Mouse (Mus musculus) brain, embryonic 14.5 days (tissue): ENCODE results near the gene Col28a1.

Experiments
- CTCF ChIP-seq: fragments of 200-500 bp; IDR thresholded peaks from 2 replicates; pipeline ENCODE4 v1.5.1; 2012; ENCODE audit warnings: inconsistent platforms, mild to moderate bottlenecking, moderate library complexity, borderline replicate concordance; ENCODE audit not compliant: insufficient read depth, insufficient read length; ENCODE audit errors: extremely low read depth
- POLR2A ChIP-seq: fragments of 200-500 bp; IDR thresholded peaks from 2 replicates; pipeline ENCODE4 v1.6.1; 2012; ENCODE audit warnings: mild to moderate bottlenecking, inconsistent platforms, borderline replicate concordance; ENCODE audit not compliant: poor library complexity, insufficient read depth, insufficient read length, severe bottlenecking; ENCODE audit errors: extremely low read depth

GRCm38 (mm10) chr6:8048216-8048615 lies 144.2 kb downstream of the Col28a1 start:
- TF ChIP-seq POLR2A (no peak), CTCF (no peak)
